7 mouse cellular contexts compared by ENCODE assay signal in the genomic region with DNA sequence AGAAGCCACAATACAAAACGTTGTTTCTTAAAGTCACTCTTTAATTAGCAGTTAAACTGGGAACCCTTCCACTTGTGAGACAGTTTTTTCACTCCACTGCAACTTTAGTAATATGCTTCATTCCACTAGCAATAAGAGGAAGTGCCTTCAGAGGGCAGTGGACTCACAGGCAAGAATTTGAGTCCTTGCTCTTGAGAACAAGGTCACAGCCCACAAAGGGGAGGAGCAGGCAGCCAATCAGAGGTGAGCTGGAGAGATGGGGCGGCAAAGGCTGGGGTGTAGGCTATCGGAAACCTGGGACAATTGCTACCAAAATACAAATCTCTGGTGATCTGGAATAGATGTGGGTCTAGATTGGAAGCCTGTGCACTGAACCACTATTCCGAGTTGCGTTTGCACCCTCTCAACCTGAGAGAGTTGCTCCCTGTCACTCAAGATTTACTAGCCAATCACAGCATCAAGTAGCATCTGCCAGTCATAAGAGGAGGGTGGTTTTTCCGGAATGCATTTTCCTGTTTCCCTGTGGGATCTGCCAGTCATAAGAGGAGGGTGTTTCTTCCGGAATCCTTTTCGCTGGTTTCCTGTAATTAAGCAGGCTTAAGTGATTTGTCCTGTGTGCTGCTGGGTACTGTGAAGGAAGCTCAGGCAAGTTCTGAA. TPM values are rescaled to one million over a fixed set of nuclear protein-coding genes. Genes with fewer than 3 reads are reported as not detected.
DNase-seq lines count a peak whose midpoint lies in the region; ATAC-seq lines count a peak whose summit lies in the region.
"Not testable (repeated sequence)": the region's sequence is repeated elsewhere in the genome, so short reads cannot be mapped to it uniquely, and the experiment has no call there.

No protein-coding gene starts in this region.

- no CpG with 5 or more reads among the region's 8 CpGs for WGBS in embryonic facial prominence, embryonic 14.5 days
- no CpG with 5 or more reads among the region's 8 CpGs for WGBS in hindbrain, embryonic 12.5 days
- WGBS in kidney, embryonic 14.5 days: no CpG with 5 or more reads among the region's 8 CpGs
- WGBS in liver, embryonic 13.5 days (ENCODE audit: insufficient replicate concordance): no CpG with 5 or more reads among the region's 8 CpGs
- no CpG with 5 or more reads among the region's 8 CpGs for WGBS in neural tube, embryonic 13.5 days

- H3K4me3 ChIP-seq in embryonic facial prominence, embryonic 14.5 days (ENCODE audit: low read depth, low read length); hindbrain, embryonic 12.5 days; kidney, embryonic 14.5 days (ENCODE audit: low read length); liver, embryonic 13.5 days (replicated peaks); neural tube, embryonic 13.5 days: not testable (repeated sequence)

- not testable (repeated sequence) for H3K9me3 ChIP-seq in embryonic facial prominence, embryonic 14.5 days (ENCODE audit: control insufficient read depth, low read length); hindbrain, embryonic 12.5 days (replicated peaks); kidney, embryonic 14.5 days (ENCODE audit: control insufficient read depth, low read length); liver, embryonic 13.5 days (replicated peaks); neural tube, embryonic 13.5 days

- not testable (repeated sequence) for H3K9ac ChIP-seq in embryonic facial prominence, embryonic 14.5 days (ENCODE audit: low read depth, low read length); hindbrain, embryonic 12.5 days; kidney, embryonic 14.5 days (ENCODE audit: low read depth, low read length); liver, embryonic 13.5 days; neural tube, embryonic 13.5 days

- not testable (repeated sequence) for DNase-seq in embryonic facial prominence, embryonic 14.5 days (ENCODE audit: low spot score); liver, embryonic 13.5 days

- H3K27me3 ChIP-seq in embryonic facial prominence, embryonic 14.5 days (replicated peaks; ENCODE audit: control insufficient read depth, insufficient read depth, low read length); hindbrain, embryonic 12.5 days; kidney, embryonic 14.5 days (ENCODE audit: control insufficient read depth, insufficient read depth, low read length); liver, embryonic 13.5 days; neural tube, embryonic 13.5 days: not testable (repeated sequence)

- H3K4me1 ChIP-seq in embryonic facial prominence, embryonic 14.5 days (ENCODE audit: control insufficient read depth, insufficient read depth, low read length); hindbrain, embryonic 12.5 days; kidney, embryonic 14.5 days (ENCODE audit: control insufficient read depth, insufficient read depth, low read length); liver, embryonic 13.5 days (replicated peaks); neural tube, embryonic 13.5 days (replicated peaks): not testable (repeated sequence)

- H3K27ac ChIP-seq in embryonic facial prominence, embryonic 14.5 days (replicated peaks; ENCODE audit: low read depth, low read length); hindbrain, embryonic 12.5 days; kidney, embryonic 14.5 days (ENCODE audit: low read depth, low read length); liver, embryonic 13.5 days; neural tube, embryonic 13.5 days (replicated peaks): not testable (repeated sequence)

- not testable (repeated sequence) for H3K4me2 ChIP-seq in embryonic facial prominence, embryonic 14.5 days (ENCODE audit: low read depth, low read length); hindbrain, embryonic 12.5 days (replicated peaks); kidney, embryonic 14.5 days (replicated peaks; ENCODE audit: low read depth, low read length); liver, embryonic 13.5 days; neural tube, embryonic 13.5 days

- peak; percentile 97 for ATAC-seq in embryonic facial prominence, embryonic 14.5 days (ENCODE audit: low read depth)
- peak; percentile 100 for ATAC-seq in frontal cortex, adult (ENCODE audit: low TSS enrichment)
- ATAC-seq in hindbrain, embryonic 12.5 days (ENCODE audit: low FRiP score): peak; percentile 95
- peak; percentile 100 for ATAC-seq in kidney, embryonic 14.5 days (ENCODE audit: low FRiP score, low TSS enrichment)
- peak; percentile 100 for ATAC-seq in liver, embryonic 13.5 days (ENCODE audit: low read depth)
- peak; percentile 100 for ATAC-seq in megakaryocyte-erythroid progenitor cell, adult 5-6 weeks (replicated peaks; ENCODE audit: low FRiP score, low TSS enrichment, poor library complexity, severe bottlenecking)
- peak; percentile 96 for ATAC-seq in neural tube, embryonic 13.5 days (ENCODE audit: low read depth)

- H3K36me3 ChIP-seq in embryonic facial prominence, embryonic 14.5 days (ENCODE audit: control insufficient read depth, insufficient read depth, low read length); hindbrain, embryonic 12.5 days; kidney, embryonic 14.5 days (ENCODE audit: control insufficient read depth, insufficient read depth, low read length); liver, embryonic 13.5 days; neural tube, embryonic 13.5 days: not testable (repeated sequence)

RNA-seq across cellular contexts. Expression of a gene that starts 57.7 kb away (rescaled TPM):
- polyA plus RNA-seq in embryonic facial prominence, embryonic 14.5 days (2014; fragmentation: Nextera tagmentation; extraction: Ambion mirVana): 6.4 and 7.0 TPM in 2 replicates
- polyA plus RNA-seq in hindbrain, embryonic 12.5 days (2016; fragmentation: Nextera tagmentation; extraction: Ambion mirVana): 3.2 TPM in 2 replicates
- 9.1 and 10.1 TPM in 2 replicates for polyA plus RNA-seq in kidney, embryonic 14.5 days (2014; fragmentation: Nextera tagmentation; extraction: Ambion mirVana)
- 2.1 and 2.4 TPM in 2 replicates for polyA plus RNA-seq in liver, embryonic 13.5 days (2015; fragmentation: Nextera tagmentation; extraction: Ambion mirVana)
- 7.1 and 15.2 TPM in 2 replicates for total RNA-seq in megakaryocyte-erythroid progenitor cell, adult 5-6 weeks (2014; fragmentation: Nextera tagmentation)
- 3.4 and 9.5 TPM in 2 replicates for total RNA-seq in megakaryocyte-erythroid progenitor cell, adult 5-6 weeks (2017)
- 3.3 and 3.4 TPM in 2 replicates for polyA plus RNA-seq in neural tube, embryonic 13.5 days (2015; fragmentation: Nextera tagmentation; extraction: Ambion mirVana)
